Mouse (Mus musculus) embryo, embryonic 9.5 days (tissue): ENCODE results near the gene 1700007K13Rik.

Experiments
- DNase-seq: peaks from one replicate; pipeline ENCODE4 v3.0.0-alpha.2; 2017; ENCODE audit errors: extremely low spot score

Gene 1700007K13Rik

GRCm38 (mm10) chr2:28469461-28469860 lies 3.3 kb upstream of the 1700007K13Rik start:
- DNase-seq = no peak

- no peak for DNase-seq
Measured at GRCm38 (mm10) chr2:28468486-28469225, 2.5 kb upstream of the 1700007K13Rik start.

- DNase-seq = peak; percentile 92
Measured at GRCm38 (mm10) chr2:28467860-28468485, 1.8 kb upstream of the 1700007K13Rik start, which contains the start of gene Mrps2. Gene Mrps2, plus strand, starts transcription at chr2:28468066.

- DNase-seq = no peak
Measured at GRCm38 (mm10) chr2:28464919-28465318, 1.2 kb downstream of the 1700007K13Rik start.

GRCm38 (mm10) chr2:28463919-28464318 lies 2.2 kb downstream of the 1700007K13Rik start:
- DNase-seq = peak; percentile 65

GRCm38 (mm10) chr2:28456616-28457015 lies 9.5 kb downstream of the 1700007K13Rik start:
- no peak for DNase-seq

GRCm38 (mm10) chr2:28453539-28453938 lies 12.6 kb downstream of the 1700007K13Rik start:
- DNase-seq = no peak

- no peak for DNase-seq
Measured at GRCm38 (mm10) chr2:28451663-28452062, 14.5 kb downstream of the 1700007K13Rik start.

- DNase-seq = no peak
Measured at GRCm38 (mm10) chr2:28447315-28447670, 18.8 kb downstream of the 1700007K13Rik start.

GRCm38 (mm10) chr2:28446515-28447314 lies 19.4 kb downstream of the 1700007K13Rik start, which contains the start of gene Ppp1r26:
Gene Ppp1r26, plus strand, starts transcription at chr2:28446800.
- DNase-seq = peak; percentile 43

GRCm38 (mm10) chr2:28446181-28446514 lies 20.0 kb downstream of the 1700007K13Rik start:
- DNase-seq = no peak

- DNase-seq = no peak
Measured at GRCm38 (mm10) chr2:28445082-28445481, 21.1 kb downstream of the 1700007K13Rik start.

- no peak for DNase-seq
Measured at GRCm38 (mm10) chr2:28440842-28441241, 25.3 kb downstream of the 1700007K13Rik start.

- no peak for DNase-seq
Measured at GRCm38 (mm10) chr2:28435401-28435800, 30.7 kb downstream of the 1700007K13Rik start.

- DNase-seq = no peak
Measured at GRCm38 (mm10) chr2:28433512-28433911, 32.6 kb downstream of the 1700007K13Rik start.

- DNase-seq = no peak
Measured at GRCm38 (mm10) chr2:28432811-28433210, 33.3 kb downstream of the 1700007K13Rik start.

- no peak for DNase-seq
Measured at GRCm38 (mm10) chr2:28430846-28431245, 35.3 kb downstream of the 1700007K13Rik start.

GRCm38 (mm10) chr2:28427226-28427625 lies 38.9 kb downstream of the 1700007K13Rik start:
- DNase-seq = no peak

- peak; percentile 40 for DNase-seq
Measured at GRCm38 (mm10) chr2:28423167-28423566, 43.0 kb downstream of the 1700007K13Rik start.

- DNase-seq = peak; percentile 82
Measured at GRCm38 (mm10) chr2:28419898-28420297, 46.2 kb downstream of the 1700007K13Rik start.

GRCm38 (mm10) chr2:28418034-28418433 lies 48.1 kb downstream of the 1700007K13Rik start:
- DNase-seq = peak; percentile 85

- DNase-seq = no peak
Measured at GRCm38 (mm10) chr2:28416511-28416910, 49.6 kb downstream of the 1700007K13Rik start.
